Mouse (Mus musculus) limb, embryonic 10.5 days (tissue): ENCODE results near the gene H2al3. TPM values are rescaled to one million over a fixed set of nuclear protein-coding genes. Genes with fewer than 3 reads are reported as not detected.

ENCODE experiments used
- DNase-seq: peaks from one replicate; pipeline ENCODE4 v3.0.0-alpha.2; 2017; ENCODE audit warnings: low spot score
- H3K27ac ChIP-seq: fragments of 300-500 bp; sonication (generic); 2 replicates; pipeline ENCODE4 v1.5.1; 2016; ENCODE audit warnings: mild to moderate bottlenecking
- H3K27me3 ChIP-seq: fragments of 300-500 bp; sonication (generic); 2 replicates; pipeline ENCODE4 v1.6.1; 2016; ENCODE audit warnings: low read depth, mild to moderate bottlenecking; ENCODE audit not compliant: poor library complexity, severe bottlenecking
- H3K36me3 ChIP-seq: fragments of 300-500 bp; sonication (generic); 2 replicates; pipeline ENCODE4 v1.6.1; 2016; ENCODE audit warnings: mild to moderate bottlenecking, moderate library complexity
- H3K4me1 ChIP-seq: fragments of 300-500 bp; sonication (generic); 2 replicates; pipeline ENCODE4 v1.6.1; 2016
- H3K4me3 ChIP-seq: fragments of 300-500 bp; sonication (generic); 2 replicates; pipeline ENCODE4 v1.5.1; 2016; ENCODE audit warnings: mild to moderate bottlenecking, moderate library complexity
- H3K9me3 ChIP-seq: fragments of 300-500 bp; sonication (generic); replicated peaks from 2 replicates; pipeline ENCODE4 v1.6.1; 2016; ENCODE audit warnings: mild to moderate bottlenecking
- WGBS: fragments of 180-500 bp; shearing (Covaris S2); methylation state at CpG from one replicate; pipeline ENCODE4 v1.1.7; 2016; 5-methylcytosine and 5-hydroxymethylcytosine counted together
- polyA plus RNA-seq: library from polyadenylated mRNA; unstranded; fragments of >200 nt; fragmentation: Nextera tagmentation; extraction: Ambion mirVana; gene quantifications from 2 replicates; pipeline ENCODE4 v1.2.1, GENCODE M21; 2016

The H2al3 gene
- not detected in 2 replicates for polyA plus RNA-seq

- DNase-seq = no peak
Measured at GRCm38 (mm10) chrX:9849403-9849802, at the start of gene H2al3. Gene H2al3 (plus strand): TSS chrX:9849703.

GRCm38 (mm10) chrX:9810101-9810500 is 39.4 kb upstream of the H2al3 start:
- H3K27ac ChIP-seq = no peak overlapping the region
- H3K9me3 ChIP-seq = no peaks in the 10 kb centered on the region
- WGBS = 68% methylated on average over 1 of the region's 1 CpGs
- H3K27me3 ChIP-seq = no peaks in the 10 kb centered on the region
- no peak overlapping the region for H3K4me3 ChIP-seq
- H3K4me1 ChIP-seq = no peaks in the 10 kb centered on the region
- DNase-seq = no peak
- no peaks in the 10 kb centered on the region for H3K36me3 ChIP-seq

More at GRCm38 (mm10) chrX:9849403-9849802, at the start of gene H2al3:
- no peaks in the 10 kb centered on the region for H3K4me1 ChIP-seq
- no peaks in the 10 kb centered on the region for H3K36me3 ChIP-seq
- whole genome bisulfite sequencing = 50% methylated on average over 1 of the region's 1 CpGs
- H3K4me3 ChIP-seq = no peak within 1 kb of the TSS
- no peaks in the 10 kb centered on the region for H3K27me3 ChIP-seq
- no peak within 1 kb of the TSS for H3K27ac ChIP-seq
- no peaks in the 10 kb centered on the region for H3K9me3 ChIP-seq

GRCm38 (mm10) chrX:9812469-9812868 is 37.0 kb upstream of the H2al3 start:
- no peaks in the 10 kb centered on the region for H3K9me3 ChIP-seq
- no peaks in the 10 kb centered on the region for H3K4me1 ChIP-seq
- H3K4me3 ChIP-seq = no peak overlapping the region
- DNase-seq = no peak
- H3K27me3 ChIP-seq = no peaks in the 10 kb centered on the region
- H3K36me3 ChIP-seq = no peaks in the 10 kb centered on the region
- no peak overlapping the region for H3K27ac ChIP-seq

GRCm38 (mm10) chrX:9834779-9835178 is 14.7 kb upstream of the H2al3 start:
- Histone ChIP-seq H3K27ac (no peak overlapping the region), H3K27me3 (no peaks in the 10 kb centered on the region), H3K36me3 (no peaks in the 10 kb centered on the region), H3K4me1 (no peaks in the 10 kb centered on the region), H3K9me3 (no peaks in the 10 kb centered on the region), H3K4me3 (no peak overlapping the region)
- no peak for DNase-seq
- WGBS = 80% methylated on average over 2 of the region's 2 CpGs

GRCm38 (mm10) chrX:9846628-9847027 is 2.9 kb upstream of the H2al3 start, which contains the start of gene Hypm:
Gene Hypm (plus strand): TSS chrX:9846928.
- Histone ChIP-seq H3K27me3 (no peaks in the 10 kb centered on the region), H3K4me1 (no peaks in the 10 kb centered on the region), H3K27ac (no peak within 1 kb of the TSS), H3K4me3 (no peak within 1 kb of the TSS), H3K36me3 (no peaks in the 10 kb centered on the region), H3K9me3 (no peaks in the 10 kb centered on the region)
- 84% methylated on average over 3 of the region's 3 CpGs for WGBS
- DNase-seq = no peak

- Histone ChIP-seq H3K9me3 (no peaks in the 10 kb centered on the region), H3K4me3 (no peak overlapping the region), H3K27ac (no peak overlapping the region), H3K4me1 (no peaks in the 10 kb centered on the region), H3K27me3 (no peaks in the 10 kb centered on the region), H3K36me3 (no peaks in the 10 kb centered on the region)
- 92% methylated on average over 2 of the region's 2 CpGs for WGBS
- no peak for DNase-seq
Measured at GRCm38 (mm10) chrX:9861859-9862258, 12.4 kb downstream of the H2al3 start.

- no peaks in the 10 kb centered on the region for H3K4me1 ChIP-seq
- H3K36me3 ChIP-seq = no peaks in the 10 kb centered on the region
- H3K4me3 ChIP-seq = no peak overlapping the region
- no peaks in the 10 kb centered on the region for H3K27me3 ChIP-seq
- H3K27ac ChIP-seq = no peak overlapping the region
- H3K9me3 ChIP-seq = no peaks in the 10 kb centered on the region
- DNase-seq = no peak
- WGBS = 92% methylated on average over 2 of the region's 2 CpGs
Measured at GRCm38 (mm10) chrX:9875519-9875918, 26.0 kb downstream of the H2al3 start.

GRCm38 (mm10) chrX:9885322-9885721 is 35.8 kb downstream of the H2al3 start, which contains the start of gene Sytl5:
Gene Sytl5 (plus strand): TSS chrX:9885622.
- no peaks in the 10 kb centered on the region for H3K27me3 ChIP-seq
- WGBS = 73% methylated on average over 2 of the region's 2 CpGs

More at GRCm38 (mm10) chrX:9885322-9885721, 35.8 kb downstream of the H2al3 start, which contains the start of gene Sytl5:
- Histone ChIP-seq H3K9me3 (no peaks in the 10 kb centered on the region), H3K4me3 (no peak within 1 kb of the TSS), H3K36me3 (no peaks in the 10 kb centered on the region), H3K27ac (no peak within 1 kb of the TSS), H3K4me1 (no peaks in the 10 kb centered on the region)
- no peak for DNase-seq

Other genes starting within 250 kb of the H2al3 start
- gene Dynlt3, start 186.7 kb upstream of the H2al3 start, polyA plus RNA-seq = 13.6 and 15.3 TPM in 2 replicates
- not detected in 2 replicates for gene Hypm, start 2.8 kb upstream of the H2al3 start, polyA plus RNA-seq
- 0.06 and 0.21 TPM in 2 replicates for gene Sytl5, start 35.9 kb downstream of the H2al3 start, polyA plus RNA-seq